Mouse (Mus musculus): Measurements from ENCODE around the gene Syne2.

GRCm38 (mm10) chr12:75908466-75908865 lies 90.5 kb downstream of the Syne2 start:
- TF ChIP-seq CTCF (IDR thresholded peaks at IDR 0.05; ENCODE audit: low read depth) (no peak), EP300 (optimal IDR thresholded peaks at IDR 0.05) (no peak)
